Mouse (Mus musculus): Measurements from ENCODE around the gene Zscan5b.
A peak's percentile ranks its signal among the peaks of the same experiment; 100 is the strongest.
"Not testable (repeated sequence)": the region's sequence is repeated elsewhere in the genome, so short reads cannot be mapped to it uniquely, and the experiment has no call there.

Zscan5b gene

GRCm38 (mm10) chr7:6221978-6222377 lies at the start of gene Zscan5b:
TSS of gene Zscan5b (plus strand) at chr7:6222278.
- no peak for DNase-seq (ENCODE audit: low read depth, low spot score)

GRCm38 (mm10) chr7:6172674-6173244 lies 49.3 kb upstream of the Zscan5b start:
- peak; percentile 80 for DNase-seq (ENCODE audit: low read depth, low spot score)

GRCm38 (mm10) chr7:6173872-6174271 lies 48.2 kb upstream of the Zscan5b start:
- DNase-seq (ENCODE audit: low read depth, low spot score): no peak

GRCm38 (mm10) chr7:6174365-6174987 lies 47.6 kb upstream of the Zscan5b start:
- DNase-seq (ENCODE audit: low read depth, low spot score): not testable (repeated sequence)

- no peak for DNase-seq (ENCODE audit: low read depth, low spot score)
Observed at GRCm38 (mm10) chr7:6179013-6179412, 43.1 kb upstream of the Zscan5b start.

- DNase-seq (ENCODE audit: low read depth, low spot score): no peak
Observed at GRCm38 (mm10) chr7:6182882-6183281, 39.2 kb upstream of the Zscan5b start.

GRCm38 (mm10) chr7:6183802-6184201 lies 38.3 kb upstream of the Zscan5b start:
- DNase-seq (ENCODE audit: low read depth, low spot score): no peak

GRCm38 (mm10) chr7:6184521-6184920 lies 37.6 kb upstream of the Zscan5b start:
- no peak for DNase-seq (ENCODE audit: low read depth, low spot score)

- no peak for DNase-seq (ENCODE audit: low read depth, low spot score)
Observed at GRCm38 (mm10) chr7:6185391-6185790, 36.7 kb upstream of the Zscan5b start.

GRCm38 (mm10) chr7:6186176-6186575 lies 35.9 kb upstream of the Zscan5b start:
- DNase-seq (ENCODE audit: low read depth, low spot score): no peak

- DNase-seq (ENCODE audit: low read depth, low spot score): peak; percentile 67
Observed at GRCm38 (mm10) chr7:6186756-6187155, 35.3 kb upstream of the Zscan5b start.

GRCm38 (mm10) chr7:6189542-6189941 lies 32.5 kb upstream of the Zscan5b start:
- no peak for DNase-seq (ENCODE audit: low read depth, low spot score)

GRCm38 (mm10) chr7:6191376-6191775 lies 30.7 kb upstream of the Zscan5b start:
- peak; percentile 79 for DNase-seq (ENCODE audit: low read depth, low spot score)

GRCm38 (mm10) chr7:6194129-6194528 lies 27.9 kb upstream of the Zscan5b start:
- DNase-seq (ENCODE audit: low read depth, low spot score): peak; percentile 67

- no peak for DNase-seq (ENCODE audit: low read depth, low spot score)
Observed at GRCm38 (mm10) chr7:6195777-6196176, 26.3 kb upstream of the Zscan5b start.

- DNase-seq (ENCODE audit: low read depth, low spot score): no peak
Observed at GRCm38 (mm10) chr7:6196790-6197189, 25.3 kb upstream of the Zscan5b start, which contains the start of gene Galp. TSS of gene Galp (plus strand) at chr7:6197090.

- no peak for DNase-seq (ENCODE audit: low read depth, low spot score)
Observed at GRCm38 (mm10) chr7:6204200-6204599, 17.9 kb upstream of the Zscan5b start.

GRCm38 (mm10) chr7:6213144-6213543 lies 8.9 kb upstream of the Zscan5b start:
- DNase-seq (ENCODE audit: low read depth, low spot score): peak; percentile 63

- DNase-seq (ENCODE audit: low read depth, low spot score): not testable (repeated sequence)
Observed at GRCm38 (mm10) chr7:6214691-6215090, 7.4 kb upstream of the Zscan5b start.

- no peak for DNase-seq (ENCODE audit: low read depth, low spot score)
Observed at GRCm38 (mm10) chr7:6220147-6220546, 1.9 kb upstream of the Zscan5b start.

- DNase-seq (ENCODE audit: low read depth, low spot score): peak; percentile 61
Observed at GRCm38 (mm10) chr7:6228491-6228890, 6.4 kb downstream of the Zscan5b start.

GRCm38 (mm10) chr7:6239787-6240186 lies 17.7 kb downstream of the Zscan5b start:
- no peak for DNase-seq (ENCODE audit: low read depth, low spot score)

- DNase-seq (ENCODE audit: low read depth, low spot score): peak; percentile 60
Observed at GRCm38 (mm10) chr7:6240841-6241425, 18.9 kb downstream of the Zscan5b start.

Measured in A20 (cell line).